Mouse (Mus musculus) limb, embryonic 11.5 days (tissue): ENCODE data around the gene Ndufa7. TPM values are rescaled to one million over a fixed set of nuclear protein-coding genes. Genes with fewer than 3 reads are reported as not detected.

Experiments used
- ATAC-seq: fragments of 200-750 bp; cut with Nextera tagmentation; 2 replicates; pipeline ENCODE4 v1.8.0; 2017; ENCODE audit warnings: low read depth; ENCODE audit not compliant: insufficient number of reproducible peaks, low FRiP score, low TSS enrichment
- DNase-seq: peaks from one replicate; pipeline ENCODE4 v3.0.0-alpha.2; 2015; ENCODE audit warnings: low spot score
- H3K27ac ChIP-seq: fragments of 300-500 bp; sonication (generic); replicated peaks from 2 replicates; pipeline ENCODE4 v1.5.1; 2014; ENCODE audit warnings: low read depth, mild to moderate bottlenecking, low read length
- H3K27me3 ChIP-seq: fragments of 300-500 bp; sonication (generic); 2 replicates; pipeline ENCODE4 v1.6.1; 2014; ENCODE audit warnings: mild to moderate bottlenecking, low read length, mixed read lengths; ENCODE audit not compliant: control insufficient read depth, insufficient read depth
- H3K36me3 ChIP-seq: fragments of 300-500 bp; sonication (generic); 2 replicates; pipeline ENCODE4 v1.6.1; 2014; ENCODE audit warnings: mild to moderate bottlenecking, low read length, moderate library complexity, mixed read lengths; ENCODE audit not compliant: control insufficient read depth, insufficient read depth
- H3K4me1 ChIP-seq: fragments of 300-500 bp; sonication (generic); 2 replicates; pipeline ENCODE4 v1.6.1; 2014; ENCODE audit warnings: low read length, mixed read lengths; ENCODE audit not compliant: control insufficient read depth, insufficient read depth
- H3K4me2 ChIP-seq: fragments of 300-500 bp; sonication (generic); 2 replicates; pipeline ENCODE4 v1.6.1; 2014; ENCODE audit warnings: low read depth, mild to moderate bottlenecking, moderate library complexity; ENCODE audit not compliant: severe bottlenecking
- H3K4me3 ChIP-seq: fragments of 300-500 bp; sonication (generic); 2 replicates; pipeline ENCODE4 v1.5.1; 2014; ENCODE audit warnings: low read depth, low read length
- H3K9ac ChIP-seq: fragments of 300-500 bp; sonication (generic); 2 replicates; pipeline ENCODE4 v1.6.1; 2014; ENCODE audit warnings: mild to moderate bottlenecking, low read length
- H3K9me3 ChIP-seq: fragments of 300-500 bp; sonication (generic); 2 replicates; pipeline ENCODE4 v1.6.1; 2016; ENCODE audit warnings: low read length; ENCODE audit not compliant: control insufficient read depth
- WGBS: fragments of 180-500 bp; shearing (Covaris S2); extraction: QIAGEN DNeasy Blood & Tissue Kit; methylation state at CpG from one replicate; pipeline ENCODE4 v1.1.7; 2014; 5-methylcytosine and 5-hydroxymethylcytosine counted together
- polyA plus RNA-seq: library from polyadenylated mRNA; unstranded; fragments of >200 nt; fragmentation: Nextera tagmentation; extraction: Ambion mirVana; gene quantifications from 2 replicates; pipeline ENCODE4 v1.2.1, GENCODE M21; 2014

The Ndufa7 gene
- 457 and 474 TPM in 2 replicates for polyA plus RNA-seq

- no peaks in the 10 kb centered on the region for H3K27me3 ChIP-seq
- H3K4me1 ChIP-seq, result peaks cover 16% of the 10 kb centered on the region
- peaks cover 24% of the 10 kb centered on the region for H3K36me3 ChIP-seq
- H3K9ac ChIP-seq, result peak within 1 kb of the TSS; percentile 87
- peak within 1 kb of the TSS; percentile 93 for H3K4me2 ChIP-seq
- ATAC-seq (peak; percentile 89), DNase-seq (peak; percentile 99)
- peak within 1 kb of the TSS; percentile 73; the same call in 1 of the 2 replicates for H3K27ac ChIP-seq
- peak within 1 kb of the TSS; percentile 82 for H3K4me3 ChIP-seq
- no peaks in the 10 kb centered on the region for H3K9me3 ChIP-seq
- under 1% methylated on average over 51 of the region's 51 CpGs for WGBS
Observed at GRCm38 (mm10) chr17:33824084-33824996, at the start of gene Ndufa7, which contains the start of gene Rps28. Ndufa7 (plus strand) TSS chr17:33824572. Rps28 (minus strand) TSS chr17:33824562.

GRCm38 (mm10) chr17:33774573-33775155 lies 49.7 kb upstream of the Ndufa7 start:
- ATAC-seq (no peak), DNase-seq (no peak)
- no peaks in the 10 kb centered on the region for H3K27me3 ChIP-seq
- WGBS, result 92% methylated on average over 8 of the region's 8 CpGs
- peaks cover 14% of the 10 kb centered on the region; the same call in 1 of the 2 replicates for H3K36me3 ChIP-seq
- H3K27ac ChIP-seq, result no peak overlapping the region
- H3K4me3 ChIP-seq, result no peak overlapping the region
- peaks cover 10% of the 10 kb centered on the region for H3K4me1 ChIP-seq
- no peaks in the 10 kb centered on the region for H3K9me3 ChIP-seq
- H3K4me2 ChIP-seq, result no peak overlapping the region
- no peak overlapping the region for H3K9ac ChIP-seq

- no peaks in the 10 kb centered on the region for H3K9me3 ChIP-seq
- no peak overlapping the region for H3K9ac ChIP-seq
- H3K27ac ChIP-seq, result no peak overlapping the region
- ATAC-seq, result no peak
- H3K36me3 ChIP-seq, result peaks cover 14% of the 10 kb centered on the region; the same call in 1 of the 2 replicates
- H3K27me3 ChIP-seq, result no peaks in the 10 kb centered on the region
- H3K4me3 ChIP-seq, result no peak overlapping the region
- H3K4me1 ChIP-seq, result peaks cover 11% of the 10 kb centered on the region
- DNase-seq, result no peak
- H3K4me2 ChIP-seq, result no peak overlapping the region
- 98% methylated on average over 4 of the region's 4 CpGs for WGBS
Observed at GRCm38 (mm10) chr17:33775287-33775686, 49.1 kb upstream of the Ndufa7 start.

GRCm38 (mm10) chr17:33779271-33779966 lies 45.0 kb upstream of the Ndufa7 start:
- Histone ChIP-seq H3K4me1 (peaks cover 23% of the 10 kb centered on the region), H3K4me3 (peak overlapping the region; percentile 11; the same call in 1 of the 2 replicates), H3K9ac (peak overlapping the region; percentile 51), H3K27ac (peak overlapping the region; percentile 95), H3K4me2 (peak overlapping the region; percentile 60), H3K36me3 (peaks cover 14% of the 10 kb centered on the region; the same call in 1 of the 2 replicates), H3K9me3 (no peaks in the 10 kb centered on the region), H3K27me3 (no peaks in the 10 kb centered on the region)
- 29% methylated on average over 9 of the region's 9 CpGs for WGBS
- ATAC-seq, result peak; percentile 91
- peak; percentile 91 for DNase-seq

GRCm38 (mm10) chr17:33779967-33780295 lies 44.4 kb upstream of the Ndufa7 start:
- H3K4me2 ChIP-seq, result peak overlapping the region; percentile 60
- peak overlapping the region; percentile 11; the same call in 1 of the 2 replicates for H3K4me3 ChIP-seq
- H3K27me3 ChIP-seq, result no peaks in the 10 kb centered on the region
- no peak overlapping the region for H3K9ac ChIP-seq
- peak overlapping the region; percentile 95 for H3K27ac ChIP-seq
- ATAC-seq (no peak), DNase-seq (peak; percentile 22)
- WGBS, result 81% methylated on average over 5 of the region's 5 CpGs
- H3K4me1 ChIP-seq, result peaks cover 23% of the 10 kb centered on the region
- peaks cover 12% of the 10 kb centered on the region; the same call in 1 of the 2 replicates for H3K36me3 ChIP-seq
- no peaks in the 10 kb centered on the region for H3K9me3 ChIP-seq

- Histone ChIP-seq H3K36me3 (peaks cover 8% of the 10 kb centered on the region; the same call in 1 of the 2 replicates), H3K4me2 (peak overlapping the region; percentile 60), H3K9ac (no peak overlapping the region), H3K4me3 (peak overlapping the region; percentile 36), H3K4me1 (peaks cover 23% of the 10 kb centered on the region), H3K27me3 (no peaks in the 10 kb centered on the region), H3K9me3 (no peaks in the 10 kb centered on the region), H3K27ac (peak overlapping the region; percentile 95)
- DNase-seq (no peak), ATAC-seq (no peak)
- 88% methylated on average over 5 of the region's 5 CpGs for WGBS
Observed at GRCm38 (mm10) chr17:33780431-33780830, 43.9 kb upstream of the Ndufa7 start.

- Histone ChIP-seq H3K9me3 (no peaks in the 10 kb centered on the region), H3K27ac (peak within 1 kb of the TSS; percentile 75), H3K36me3 (peaks cover 8% of the 10 kb centered on the region; the same call in 1 of the 2 replicates), H3K9ac (peak within 1 kb of the TSS; percentile 58), H3K27me3 (no peaks in the 10 kb centered on the region), H3K4me2 (peak within 1 kb of the TSS; percentile 60), H3K4me1 (peaks cover 23% of the 10 kb centered on the region), H3K4me3 (peak within 1 kb of the TSS; percentile 36)
- DNase-seq (peak; percentile 76), ATAC-seq (peak; percentile 63)
- 1% methylated on average over 50 of the region's 50 CpGs for WGBS
Observed at GRCm38 (mm10) chr17:33781124-33781977, 43.0 kb upstream of the Ndufa7 start, which contains the start of gene Angptl4. Angptl4 (minus strand) TSS chr17:33781830.
